Mouse (Mus musculus) kidney, postnatal 25 days (tissue): Measurements from ENCODE around the gene Ddb1.
A peak's percentile ranks its signal among the peaks of the same experiment; 100 is the strongest.

Experiments used
- DNase-seq, 2 experiments: peaks; one replicate each; pipeline ENCODE4 v3.0.0; 2021; ENCODE audit warnings: mixed read lengths in 2 of 2

The Ddb1 gene

DNA sequence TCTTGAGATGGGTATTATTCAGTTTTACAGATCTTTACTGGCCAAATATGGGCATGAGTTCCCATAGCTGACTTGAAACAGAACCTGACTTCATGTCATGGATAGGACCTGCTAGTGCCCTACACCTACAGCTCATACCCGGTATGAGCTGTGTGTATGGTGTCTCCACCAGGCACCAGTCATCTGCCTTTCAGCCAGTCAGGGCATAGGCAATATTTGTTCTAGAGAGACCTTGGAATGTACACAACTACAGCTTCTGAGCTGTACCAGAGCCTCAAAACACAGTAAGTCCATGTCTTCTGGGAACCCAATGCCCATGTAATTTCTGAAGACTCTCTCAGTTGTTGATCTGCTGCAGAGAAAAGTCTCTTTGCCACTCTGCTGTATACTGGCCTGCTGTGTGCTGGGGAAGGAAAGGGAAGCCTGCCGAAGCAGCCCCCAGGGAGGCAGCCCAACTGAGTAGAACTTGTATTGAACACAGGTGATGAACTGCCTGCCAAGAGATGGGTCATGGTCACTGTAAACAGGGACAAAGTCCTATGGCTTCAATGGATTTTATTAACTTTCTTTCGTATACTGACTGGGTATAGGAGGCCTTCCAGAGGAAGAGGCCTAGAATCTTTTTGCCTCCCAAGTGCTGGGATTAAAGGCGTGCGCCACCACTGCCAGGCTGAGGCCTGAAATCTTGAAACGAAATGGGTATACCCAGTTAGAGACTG is 13.3 kb upstream of the Ddb1 start:
- DNase-seq = no peak

DNA sequence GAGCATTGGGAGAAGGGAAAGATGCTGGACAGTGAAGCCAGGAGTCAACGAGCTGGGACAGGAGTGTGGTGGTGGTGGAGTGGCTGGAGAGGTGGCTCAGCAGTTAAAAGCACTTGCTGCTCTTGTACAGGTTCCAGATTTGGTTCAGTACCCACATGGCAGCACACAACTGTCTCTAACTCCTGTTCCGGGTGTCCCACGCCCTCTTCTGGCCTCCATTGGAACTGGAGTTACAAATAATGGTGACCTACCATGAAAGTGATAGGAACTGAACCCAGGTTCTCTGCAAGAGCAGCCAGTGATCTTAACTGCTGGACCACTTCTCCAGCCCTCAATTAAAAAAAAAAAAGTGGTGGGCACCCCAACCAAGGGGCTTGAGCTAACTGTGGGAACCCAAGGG is 6.9 kb upstream of the Ddb1 start:
- peak in 1 of 2 experiments; percentile 36 for DNase-seq

DNA sequence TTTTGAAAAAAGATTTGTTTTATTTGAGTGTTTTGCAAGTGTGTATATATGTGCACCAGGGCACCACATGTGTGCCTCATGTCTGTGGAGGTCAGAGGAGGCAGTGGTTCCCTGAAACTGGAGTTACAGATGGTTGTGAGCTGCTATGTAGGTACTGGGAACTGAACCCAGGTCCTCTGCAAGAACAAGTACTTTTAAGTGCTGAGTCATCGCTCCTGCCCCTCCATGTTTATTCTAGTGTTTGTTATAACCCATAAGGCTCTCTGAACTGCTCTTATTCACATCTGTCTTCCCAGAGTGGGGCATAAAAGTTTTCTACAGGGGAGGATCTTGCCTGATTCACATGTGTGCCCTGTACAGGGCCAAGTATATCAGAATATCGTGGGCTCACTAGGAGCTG is 5.5 kb upstream of the Ddb1 start:
- DNase-seq = no peak

GRCm38 (mm10) chr19:10602247-10602769 is 2.8 kb upstream of the Ddb1 start:
- no peak for DNase-seq

DNA sequence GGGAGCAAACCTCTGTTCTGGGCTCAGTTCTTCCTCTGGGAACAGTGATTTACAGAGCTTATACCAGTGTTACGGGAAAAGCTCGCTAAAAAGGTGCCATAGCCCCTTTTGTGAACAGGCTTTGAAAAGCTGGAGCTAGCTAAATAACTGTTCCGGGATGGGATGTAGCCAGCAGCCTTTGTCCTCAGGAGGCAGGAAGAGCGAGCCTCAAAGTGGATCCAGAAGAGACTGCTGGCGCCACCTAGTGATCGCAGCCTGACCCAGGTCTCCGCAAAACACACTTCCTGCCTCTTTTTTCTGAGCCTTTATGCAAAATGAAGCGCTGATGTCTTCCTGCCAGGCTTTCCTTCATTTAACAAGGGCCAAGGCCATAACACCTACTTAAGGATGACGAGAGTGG is 2.3 kb upstream of the Ddb1 start:
- peak; percentile 92 to 95 for DNase-seq

GRCm38 (mm10) chr19:10603660-10604523 is 1.2 kb upstream of the Ddb1 start:
- peak; percentile 74 to 87 for DNase-seq

DNA sequence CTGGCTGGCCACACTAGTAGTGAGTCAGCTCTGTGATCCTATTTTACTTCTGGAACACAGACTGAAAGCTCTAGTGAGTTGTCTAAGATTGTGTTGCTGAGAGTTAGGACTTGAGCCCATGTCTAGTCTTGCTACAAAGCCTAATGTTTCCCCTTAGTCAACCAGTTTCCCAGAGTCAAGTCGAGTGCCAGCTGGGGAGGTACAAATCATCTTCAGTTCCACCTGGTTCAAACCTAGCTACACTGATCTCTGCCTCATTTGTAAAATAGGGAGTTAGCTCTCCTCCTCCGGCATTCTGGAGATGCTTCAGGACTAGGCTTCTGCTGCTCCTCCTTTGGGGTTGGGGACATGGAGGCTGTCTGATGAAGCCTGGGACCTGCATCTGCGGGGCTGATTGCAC is 593 bp upstream of the Ddb1 start:
- DNase-seq = no peak

DNA sequence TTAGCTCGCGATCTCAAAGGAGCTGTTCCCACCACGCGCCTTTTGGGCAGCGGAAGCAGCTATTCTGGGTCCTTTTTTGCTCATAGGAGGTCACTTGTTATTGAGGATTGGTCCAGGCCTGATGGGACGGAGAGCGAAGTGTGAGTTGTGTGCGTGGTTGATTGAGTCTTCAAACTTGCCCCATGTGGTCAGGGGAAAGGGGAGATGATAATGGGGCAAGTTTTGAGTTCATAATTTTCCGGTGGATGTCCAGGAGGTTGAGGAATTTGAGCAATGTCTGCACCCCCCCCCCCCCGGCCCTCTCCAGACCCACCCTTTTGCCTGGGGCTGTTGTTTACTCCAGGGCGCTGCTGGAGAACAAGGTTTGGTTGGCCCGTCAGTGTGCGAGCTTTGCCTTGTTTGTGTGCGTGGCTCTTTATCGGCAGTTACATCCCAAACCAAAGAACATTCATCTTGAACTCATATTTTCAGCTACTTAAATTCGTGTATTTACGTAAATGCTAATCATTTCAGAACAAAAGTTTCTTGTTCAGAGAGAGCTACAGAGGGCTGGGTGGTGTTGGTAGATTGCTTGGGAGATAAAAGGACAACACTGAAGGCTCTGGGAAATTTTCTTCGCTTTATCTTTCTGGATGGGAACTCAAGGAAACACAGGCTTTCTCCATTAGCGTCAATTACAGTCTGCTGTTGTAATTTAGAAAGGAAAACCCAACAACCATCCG is 935 bp downstream of the Ddb1 start:
- DNase-seq = peak; percentile 26 to 43

GRCm38 (mm10) chr19:10608573-10609240 is 3.6 kb downstream of the Ddb1 start:
- DNase-seq = no peak

GRCm38 (mm10) chr19:10634106-10634871 is 29.2 kb downstream of the Ddb1 start, which contains the start of gene Vwce:
TSS of gene Vwce (plus strand) at chr19:10634213.
- DNase-seq = peak; percentile 58 to 79

DNA sequence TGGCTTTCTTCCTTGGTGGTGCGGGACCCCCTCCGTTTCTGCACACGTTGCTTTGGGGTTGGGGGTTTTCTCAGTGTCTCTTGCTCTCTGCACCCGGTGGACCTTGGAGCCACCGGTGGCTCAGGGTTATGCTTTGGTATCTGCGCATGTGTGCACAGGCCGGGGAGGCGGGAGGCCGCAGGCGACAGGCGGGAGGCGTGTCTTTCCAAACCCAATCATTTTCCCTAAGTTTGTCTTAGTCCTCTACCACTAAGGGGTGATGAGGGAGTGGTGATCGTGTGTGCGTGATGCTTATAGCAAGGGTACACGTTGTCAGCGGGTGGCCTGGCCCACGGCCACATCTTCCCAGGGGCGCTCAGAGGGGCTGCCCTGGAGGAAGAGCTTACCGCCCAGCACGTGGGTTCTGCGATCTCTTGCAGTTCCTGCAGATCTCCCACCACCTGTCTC is 29.8 kb downstream of the Ddb1 start:
- peak; percentile 73 to 89 for DNase-seq

DNA sequence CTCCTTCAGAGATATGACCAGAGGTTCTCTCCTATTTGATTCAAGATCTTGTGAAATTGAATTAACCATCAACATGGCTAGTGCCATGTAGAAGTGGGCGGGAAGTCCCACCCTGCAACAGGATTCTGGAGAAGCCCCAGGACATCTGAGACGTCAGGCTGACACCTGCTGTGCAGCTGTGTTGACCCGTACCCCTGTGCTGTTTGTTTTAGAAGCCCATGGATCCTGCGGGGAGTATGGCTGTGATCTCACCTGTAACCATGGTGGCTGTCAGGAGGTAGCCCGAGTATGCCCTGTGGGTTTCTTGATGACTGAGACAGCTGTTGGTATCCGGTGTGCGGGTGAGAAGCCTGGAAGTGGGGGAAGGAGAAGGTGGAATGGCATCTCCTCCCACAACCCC is 32.7 kb downstream of the Ddb1 start:
- no peak for DNase-seq

DNA sequence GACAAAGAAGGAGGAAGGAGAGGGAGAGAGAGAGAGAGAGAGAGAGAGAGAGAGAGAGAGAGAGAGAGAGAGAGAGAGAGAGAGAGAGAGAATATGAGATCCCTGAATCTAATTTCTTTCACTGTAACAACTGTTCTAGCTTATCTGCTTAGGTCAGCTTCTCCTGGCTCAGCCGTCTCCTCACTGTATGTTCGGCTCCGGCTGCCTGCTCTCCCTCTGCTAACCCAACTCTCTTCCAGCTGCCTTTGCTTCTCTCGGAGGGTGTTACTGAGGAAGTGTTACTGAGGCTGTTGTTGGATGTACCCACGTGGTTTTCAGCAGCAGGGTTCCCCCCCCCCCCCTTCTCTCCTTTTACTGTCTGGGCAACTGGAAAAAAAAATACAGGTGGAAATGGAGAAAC is 35.0 kb downstream of the Ddb1 start:
- no peak for DNase-seq

- no peak for DNase-seq
Observed at GRCm38 (mm10) chr19:10640589-10641378, 35.7 kb downstream of the Ddb1 start.

- no peak for DNase-seq
Observed at GRCm38 (mm10) chr19:10645616-10646015, 40.5 kb downstream of the Ddb1 start.

DNA sequence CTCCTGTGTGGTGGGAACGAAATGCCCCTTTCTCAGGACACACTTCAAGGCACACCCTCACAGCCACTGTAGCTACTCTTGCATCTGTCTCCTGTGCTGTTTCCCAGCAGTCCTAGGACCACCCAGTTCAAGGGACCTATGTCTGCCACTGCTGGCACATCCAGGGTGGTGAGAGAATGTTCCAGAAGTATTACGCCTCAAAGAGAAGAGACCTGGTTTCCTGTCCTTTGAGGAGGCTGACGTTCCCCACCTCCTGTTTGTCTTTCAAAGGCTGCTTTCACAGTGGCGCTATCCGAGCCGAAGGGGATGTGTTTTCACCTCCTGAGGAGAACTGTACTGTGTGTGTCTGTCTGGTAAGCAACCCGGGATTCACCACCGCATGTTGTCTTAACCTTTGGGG is 43.0 kb downstream of the Ddb1 start:
- no peak for DNase-seq

DNA sequence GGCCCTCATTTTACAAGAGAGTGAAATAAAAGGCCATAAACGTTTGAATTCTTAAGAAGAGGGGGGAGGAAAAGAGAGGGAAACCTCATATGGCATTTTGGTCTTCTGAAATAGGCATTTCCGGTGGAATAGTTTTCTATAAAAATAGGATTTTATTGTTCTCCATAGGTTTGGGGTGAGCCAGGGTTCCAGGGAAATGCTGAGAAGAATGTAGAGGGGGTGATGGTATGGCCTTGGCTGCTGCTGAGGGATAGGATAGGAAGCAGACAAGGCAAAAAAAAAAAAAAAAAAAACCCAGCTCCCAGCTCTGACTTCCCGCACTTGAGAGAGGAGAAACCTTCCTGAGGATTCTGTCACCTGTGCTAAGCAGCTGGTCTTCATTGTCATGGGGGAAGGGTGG is 50.9 kb downstream of the Ddb1 start:
- no peak for DNase-seq

GRCm38 (mm10) chr19:10657742-10658141 is 52.6 kb downstream of the Ddb1 start:
- DNase-seq = peak; percentile 18 to 62

DNA sequence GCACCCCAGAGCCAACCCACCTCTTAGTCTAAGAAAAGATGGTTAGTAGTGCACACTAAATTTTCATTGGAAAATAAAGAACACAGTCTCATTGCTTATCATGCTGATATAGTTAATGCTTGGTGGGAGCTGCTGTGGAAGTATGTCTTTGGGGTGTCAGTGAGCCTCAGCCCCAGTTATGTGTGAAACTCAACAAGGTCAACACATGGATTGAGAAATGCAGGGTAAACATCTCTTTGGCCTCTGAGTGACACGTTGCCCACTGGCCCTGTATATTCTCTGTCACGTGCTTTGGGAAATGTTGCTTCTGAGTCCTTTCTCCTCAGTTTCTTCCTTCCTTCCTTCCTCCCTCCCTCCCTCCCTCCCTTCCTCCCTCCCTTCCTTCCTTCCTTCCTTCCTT is 53.3 kb downstream of the Ddb1 start:
- DNase-seq = no peak

- DNase-seq = no peak
Observed at GRCm38 (mm10) chr19:10661373-10661772, 56.2 kb downstream of the Ddb1 start.

- DNase-seq = no peak
Observed at GRCm38 (mm10) chr19:10661919-10662318, 56.8 kb downstream of the Ddb1 start.
